Mouse (Mus musculus): ENCODE results near the gene Cic. TPM values are rescaled to one million over a fixed set of nuclear protein-coding genes. Genes with fewer than 3 reads are reported as not detected.

Gene Cic
- polyA plus RNA-seq, 1 experiment from 2014 or later: 46.3 TPM

- H3K4me1 ChIP-seq: peaks cover 67% of the 10 kb centered on the region
- H3K9ac ChIP-seq: peak overlapping the region; percentile 21
- H3K4me3 ChIP-seq (replicated peaks): peak overlapping the region; percentile 97
- ATAC-seq (ENCODE audit: insufficient number of reproducible peaks, low FRiP score, low TSS enrichment, low read depth): no peak
- peaks cover 48% of the 10 kb centered on the region for H3K36me3 ChIP-seq
- H3K9me3 ChIP-seq (replicated peaks): no peaks in the 10 kb centered on the region
- H3K27ac ChIP-seq (replicated peaks): peak overlapping the region; percentile 99
- peak overlapping the region; percentile 86 for H3K4me2 ChIP-seq (replicated peaks)
- 31% methylated on average over 20 of the region's 20 CpGs for WGBS
- H3K27me3 ChIP-seq: no peaks in the 10 kb centered on the region
These were observed 21.3 kb upstream of the Cic start for GRCm38 (mm10) chr7:25246079-25246758.

DNA sequence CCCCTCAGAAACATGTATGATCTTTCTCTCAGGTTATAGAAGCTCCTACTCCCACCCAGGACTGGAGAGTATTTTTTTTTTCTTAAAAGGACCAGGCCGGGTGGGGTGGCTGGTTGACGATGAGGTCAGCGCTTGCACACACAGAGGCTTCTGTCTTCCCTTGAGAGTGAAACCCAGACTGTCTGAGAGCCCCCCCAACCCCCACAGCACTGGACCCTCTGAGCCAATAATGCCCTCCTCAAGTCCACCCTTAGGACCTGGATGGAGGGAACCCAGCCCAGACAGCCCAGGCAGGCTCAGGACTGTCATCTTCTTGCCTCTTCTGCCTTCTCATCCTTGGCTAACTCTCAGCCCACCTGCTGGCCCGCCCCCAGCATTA, 20.8 kb upstream of the Cic start:
- Histone ChIP-seq H3K27ac (replicated peaks) (peak overlapping the region; percentile 99), H3K4me3 (replicated peaks) (peak overlapping the region; percentile 97), H3K36me3 (peaks cover 43% of the 10 kb centered on the region), H3K4me1 (peaks cover 67% of the 10 kb centered on the region), H3K9ac (peak overlapping the region; percentile 90), H3K4me2 (replicated peaks) (peak overlapping the region; percentile 86), H3K9me3 (replicated peaks) (no peaks in the 10 kb centered on the region), H3K27me3 (no peaks in the 10 kb centered on the region)
- 31% methylated on average over 4 of the region's 4 CpGs for WGBS
- no peak for ATAC-seq (ENCODE audit: insufficient number of reproducible peaks, low FRiP score, low TSS enrichment, low read depth)

- Histone ChIP-seq H3K4me2 (replicated peaks) (peak overlapping the region; percentile 86), H3K4me1 (peaks cover 74% of the 10 kb centered on the region), H3K4me3 (replicated peaks) (peak overlapping the region; percentile 97), H3K27ac (replicated peaks) (peak overlapping the region; percentile 99), H3K36me3 (peaks cover 35% of the 10 kb centered on the region), H3K9ac (peak overlapping the region; percentile 90), H3K27me3 (no peaks in the 10 kb centered on the region), H3K9me3 (replicated peaks) (no peaks in the 10 kb centered on the region)
- ATAC-seq (ENCODE audit: insufficient number of reproducible peaks, low FRiP score, low TSS enrichment, low read depth): no peak
- 9% methylated on average over 3 of the region's 3 CpGs for WGBS
These were observed 20.0 kb upstream of the Cic start for GRCm38 (mm10) chr7:25247498-25247897.

- Histone ChIP-seq H3K36me3 (peaks cover 29% of the 10 kb centered on the region), H3K4me1 (peaks cover 69% of the 10 kb centered on the region), H3K9me3 (replicated peaks) (no peaks in the 10 kb centered on the region), H3K4me2 (replicated peaks) (peak overlapping the region; percentile 86), H3K27me3 (no peaks in the 10 kb centered on the region), H3K4me3 (replicated peaks) (peak overlapping the region; percentile 97), H3K9ac (peak overlapping the region; percentile 90), H3K27ac (replicated peaks) (peak overlapping the region; percentile 99)
- ATAC-seq (ENCODE audit: insufficient number of reproducible peaks, low FRiP score, low TSS enrichment, low read depth): no peak
- WGBS: 1% methylated on average over 18 of the region's 18 CpGs
These were observed 19.4 kb upstream of the Cic start for GRCm38 (mm10) chr7:25248018-25248647.

- Histone ChIP-seq H3K4me1 (peaks cover 64% of the 10 kb centered on the region), H3K9me3 (replicated peaks) (no peaks in the 10 kb centered on the region), H3K27me3 (no peaks in the 10 kb centered on the region), H3K4me3 (replicated peaks) (peak overlapping the region; percentile 97), H3K36me3 (peaks cover 22% of the 10 kb centered on the region), H3K27ac (replicated peaks) (peak overlapping the region; percentile 99), H3K9ac (peak overlapping the region; percentile 90), H3K4me2 (replicated peaks) (peak overlapping the region; percentile 86)
- peak; percentile 18; the same call in 1 of the 2 replicates for ATAC-seq (ENCODE audit: insufficient number of reproducible peaks, low FRiP score, low TSS enrichment, low read depth)
- 0% methylated on average over 25 of the region's 25 CpGs for WGBS
These were observed 18.6 kb upstream of the Cic start for GRCm38 (mm10) chr7:25248846-25249313.

- peak overlapping the region; percentile 90 for H3K9ac ChIP-seq
- H3K27me3 ChIP-seq: no peaks in the 10 kb centered on the region
- no peaks in the 10 kb centered on the region for H3K9me3 ChIP-seq (replicated peaks)
- peaks cover 17% of the 10 kb centered on the region for H3K36me3 ChIP-seq
- WGBS: 0% methylated on average over 37 of the region's 73 CpGs
- peak overlapping the region; percentile 99 for H3K27ac ChIP-seq (replicated peaks)
- H3K4me1 ChIP-seq: peaks cover 59% of the 10 kb centered on the region
- H3K4me2 ChIP-seq (replicated peaks): peak overlapping the region; percentile 86
- H3K4me3 ChIP-seq (replicated peaks): peak overlapping the region; percentile 97
- peak; percentile 76 for ATAC-seq (ENCODE audit: insufficient number of reproducible peaks, low FRiP score, low TSS enrichment, low read depth)
These were observed 18.0 kb upstream of the Cic start for GRCm38 (mm10) chr7:25249314-25250140.

DNA sequence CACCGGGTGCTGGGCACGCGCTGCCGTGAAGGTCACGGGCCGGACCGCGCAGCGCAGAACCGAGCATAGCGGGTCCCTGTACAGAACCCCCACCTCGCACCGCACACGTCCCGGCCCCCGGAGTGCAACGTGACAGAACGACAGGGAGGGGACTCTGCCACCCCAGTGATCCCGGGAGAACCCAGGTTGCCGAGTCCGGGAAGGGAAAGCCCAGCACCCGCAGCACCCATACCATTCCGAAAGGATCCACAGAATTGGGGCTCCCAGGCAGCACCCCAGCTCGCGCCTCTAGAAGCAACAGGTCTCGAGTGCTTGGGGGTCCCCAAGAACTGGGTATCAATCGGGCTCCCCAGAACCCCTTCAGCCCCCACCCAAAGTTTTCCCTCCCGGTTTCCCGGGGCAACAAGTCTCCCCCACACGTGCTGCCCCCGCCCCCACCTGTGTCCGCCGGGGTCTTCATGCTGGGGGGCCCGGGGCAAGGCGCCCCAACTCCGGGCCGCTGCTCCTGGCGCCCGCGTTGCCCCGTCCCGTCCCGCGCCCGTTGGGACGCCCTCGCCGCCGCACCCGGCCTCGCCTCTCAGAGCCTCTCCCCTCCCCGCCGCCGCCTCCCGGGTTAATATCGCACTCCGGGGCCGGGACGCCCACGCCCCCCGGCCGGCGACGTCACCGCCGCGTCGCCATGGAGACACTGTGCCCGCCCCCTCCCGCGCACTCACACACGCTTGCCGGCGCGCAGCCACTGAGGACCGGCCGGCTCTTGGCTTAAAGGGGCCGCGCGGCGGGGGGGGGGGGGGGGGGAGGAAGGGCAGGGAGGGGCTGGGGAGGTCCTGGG, 17.1 kb upstream of the Cic start, which contains the start of gene Erf:
Gene Erf (minus strand): TSS at position 621 of the 832 bp plus-strand sequence.
- H3K9ac ChIP-seq: peak within 1 kb of the TSS; percentile 90
- H3K9me3 ChIP-seq (replicated peaks): no peaks in the 10 kb centered on the region
- ATAC-seq (ENCODE audit: insufficient number of reproducible peaks, low FRiP score, low TSS enrichment, low read depth): peak; percentile 86
- no peaks in the 10 kb centered on the region for H3K27me3 ChIP-seq
- WGBS: under 1% methylated on average over 75 of the region's 81 CpGs
- peaks cover 9% of the 10 kb centered on the region for H3K36me3 ChIP-seq
- H3K4me1 ChIP-seq: peaks cover 50% of the 10 kb centered on the region
- H3K27ac ChIP-seq (replicated peaks): peak within 1 kb of the TSS; percentile 99
- H3K4me3 ChIP-seq (replicated peaks): peak within 1 kb of the TSS; percentile 97
- H3K4me2 ChIP-seq (replicated peaks): peak within 1 kb of the TSS; percentile 86

DNA sequence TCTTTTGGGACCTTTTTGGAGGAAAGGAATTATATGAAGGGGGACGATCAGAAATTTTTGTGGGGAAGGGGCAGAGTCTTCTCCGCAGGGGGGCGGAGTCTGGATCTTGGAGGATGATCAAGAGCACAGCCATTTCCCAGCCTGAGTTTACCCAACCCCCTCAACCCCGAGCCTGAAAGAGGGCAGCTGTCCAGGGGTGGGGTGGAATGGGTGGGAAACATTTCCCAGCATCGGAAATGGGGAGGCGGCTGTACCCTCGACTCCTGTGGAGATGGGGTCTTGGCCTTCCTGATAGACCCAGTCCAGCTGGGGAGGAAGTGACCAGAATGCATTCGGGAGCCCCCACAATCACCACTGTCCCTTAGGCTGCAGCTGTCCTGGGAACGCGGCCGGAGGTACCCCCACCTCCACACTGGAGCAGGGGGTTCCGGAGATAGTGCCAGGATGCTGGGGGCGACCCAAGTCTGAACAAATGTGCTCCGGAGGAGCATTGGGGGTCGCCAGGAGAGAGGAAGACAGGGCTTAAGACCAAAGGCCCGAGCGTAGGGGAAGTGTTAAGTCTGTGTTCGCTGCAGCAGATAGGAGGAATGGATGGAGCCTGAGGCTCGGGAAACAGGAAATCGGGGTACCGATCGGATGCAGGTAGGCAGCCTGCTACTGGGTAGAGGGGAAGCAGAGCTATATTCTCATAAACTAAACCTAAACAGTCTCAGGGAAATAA, 16.3 kb upstream of the Cic start:
- Histone ChIP-seq H3K4me1 (peaks cover 41% of the 10 kb centered on the region), H3K4me3 (replicated peaks) (peak overlapping the region; percentile 97), H3K27me3 (no peaks in the 10 kb centered on the region), H3K36me3 (no peaks in the 10 kb centered on the region), H3K9me3 (replicated peaks) (no peaks in the 10 kb centered on the region), H3K9ac (peak overlapping the region; percentile 40), H3K4me2 (replicated peaks) (peak overlapping the region; percentile 86), H3K27ac (replicated peaks) (peak overlapping the region; percentile 99)
- peak; percentile 35 for ATAC-seq (ENCODE audit: insufficient number of reproducible peaks, low FRiP score, low TSS enrichment, low read depth)
- 2% methylated on average over 22 of the region's 22 CpGs for WGBS

DNA sequence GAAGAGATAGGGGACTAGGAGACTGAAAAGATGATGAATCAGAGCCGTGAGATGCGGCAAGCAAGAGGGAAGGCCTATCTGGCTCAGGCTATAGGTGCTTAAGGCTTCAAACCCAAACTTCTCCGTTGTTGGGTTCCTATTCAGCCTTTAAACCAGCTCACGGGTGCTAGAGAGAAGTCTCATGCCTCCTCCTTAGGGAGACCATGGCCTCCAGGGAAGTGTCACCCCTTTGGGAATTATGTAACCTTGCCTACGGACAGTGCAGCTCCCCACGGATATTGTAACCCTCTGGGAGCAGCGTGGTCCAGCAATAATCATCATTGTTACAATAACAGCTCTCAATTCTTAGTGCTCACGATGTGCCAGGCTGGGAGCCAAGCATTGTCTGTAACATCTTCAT, 15.7 kb upstream of the Cic start:
- peak overlapping the region; percentile 99 for H3K27ac ChIP-seq (replicated peaks)
- no peaks in the 10 kb centered on the region for H3K36me3 ChIP-seq
- 18% methylated on average over 8 of the region's 8 CpGs for WGBS
- H3K27me3 ChIP-seq: no peaks in the 10 kb centered on the region
- H3K9me3 ChIP-seq (replicated peaks): no peaks in the 10 kb centered on the region
- no peak for ATAC-seq (ENCODE audit: insufficient number of reproducible peaks, low FRiP score, low TSS enrichment, low read depth)
- H3K9ac ChIP-seq: 0 out of 2 replicates have a peak overlapping the region, but pooled peaks have one; percentile 40
- H3K4me2 ChIP-seq (replicated peaks): peak overlapping the region; percentile 86
- peaks cover 36% of the 10 kb centered on the region for H3K4me1 ChIP-seq
- H3K4me3 ChIP-seq (replicated peaks): peak overlapping the region; percentile 97

DNA sequence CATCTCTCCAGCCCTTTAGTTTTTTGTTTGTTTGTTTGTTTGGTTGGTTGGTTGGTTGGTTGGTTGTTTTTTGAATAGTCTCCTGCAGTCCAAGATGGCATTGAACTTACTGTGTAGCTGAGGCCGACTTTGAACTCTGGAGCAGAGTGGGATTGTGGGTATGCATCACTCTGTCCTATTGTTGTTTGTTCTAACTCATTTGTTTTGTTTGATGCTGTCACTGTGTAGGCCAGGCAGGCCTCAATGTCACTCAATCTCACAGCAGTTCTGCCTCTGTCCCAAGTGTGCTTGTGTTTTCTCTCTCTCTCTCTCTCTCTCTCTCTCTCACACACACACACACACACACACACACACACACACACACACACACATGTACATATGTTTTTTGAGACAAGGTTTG, 5.6 kb upstream of the Cic start:
- WGBS: 87% methylated on average over 1 of the region's 1 CpGs
- ATAC-seq (ENCODE audit: insufficient number of reproducible peaks, low FRiP score, low TSS enrichment, low read depth): no peak
- H3K4me3 ChIP-seq (replicated peaks): no peak overlapping the region

More for the DNA sequence above, 5.6 kb upstream of the Cic start:
- no peak overlapping the region for H3K27ac ChIP-seq (replicated peaks)
- H3K36me3 ChIP-seq: no peaks in the 10 kb centered on the region
- H3K9me3 ChIP-seq (replicated peaks): no peaks in the 10 kb centered on the region
- peaks cover 1% of the 10 kb centered on the region; the same call in 1 of the 2 replicates for H3K4me1 ChIP-seq
- no peaks in the 10 kb centered on the region for H3K27me3 ChIP-seq
- H3K4me2 ChIP-seq (replicated peaks): no peak overlapping the region
- no peak overlapping the region for H3K9ac ChIP-seq

All from embryonic facial prominence, embryonic 15.5 days (tissue).